Mouse (Mus musculus) myocyte (in vitro differentiated cells): ENCODE measurements at regions not wholly inside any gene's neighbourhood (a gene's known extent, or its start where the extent isn't known, plus 50 kb on each side); places are given as distances from the start of the nearest gene placed in this dataset.

ENCODE experiments used
- H3K27me3 ChIP-seq: one replicate; pipeline ENCODE4 v1.6.1; 2011; ENCODE audit not compliant: control insufficient read depth, insufficient read depth, insufficient read length
- H3K36me3 ChIP-seq: one replicate; pipeline ENCODE4 v1.6.1; 2011; ENCODE audit not compliant: control insufficient read depth, insufficient read depth
- H3K4me2 ChIP-seq: one replicate; pipeline ENCODE4 v1.6.1; 2011; ENCODE audit warnings: low read depth, control low read depth
- H3K4me3 ChIP-seq: one replicate; pipeline ENCODE4 v1.5.1; 2011; ENCODE audit warnings: mild to moderate bottlenecking, control low read depth, moderate library complexity
- H3K79me2 ChIP-seq: one replicate; pipeline ENCODE4 v1.6.1; 2011; ENCODE audit not compliant: control insufficient read depth, insufficient read depth
- H3ac ChIP-seq: one replicate; pipeline ENCODE4 v1.6.1; 2011; ENCODE audit not compliant: control insufficient read depth, insufficient read length
- CEBPB ChIP-seq: IDR thresholded peaks from 2 replicates; pipeline ENCODE4 v1.6.1; 2011; ENCODE audit warnings: mild to moderate bottlenecking, moderate library complexity; ENCODE audit not compliant: poor library complexity, insufficient read depth, severe bottlenecking
- E2F4 ChIP-seq: IDR thresholded peaks from one replicate; pipeline ENCODE4 v1.6.1; 2011; ENCODE audit warnings: mild to moderate bottlenecking, control low read depth, moderate library complexity; ENCODE audit not compliant: insufficient read depth
- MAX ChIP-seq: IDR thresholded peaks from one replicate; pipeline ENCODE4 v1.6.1; 2011; ENCODE audit warnings: low read depth, mild to moderate bottlenecking, control low read depth
- MYOD1 ChIP-seq, 3 experiments: IDR thresholded peaks; one replicate each; pipeline ENCODE4 v1.6.1; 2011; ENCODE audit warnings: control low read depth in 2 of 3, low read depth in 2 of 3, mild to moderate bottlenecking in 2 of 3, moderate library complexity in 1 of 3; ENCODE audit not compliant: insufficient read length in 2 of 3, control insufficient read depth in 1 of 3
- MYOG ChIP-seq, 3 experiments: IDR thresholded peaks; one replicate each; pipeline ENCODE4 v1.6.1; 2011; ENCODE audit warnings: control low read depth in 2 of 3, low read depth in 2 of 3, mild to moderate bottlenecking in 2 of 3; ENCODE audit not compliant: insufficient read length in 2 of 3, control insufficient read depth in 1 of 3, insufficient read depth in 1 of 3
- POLR2A ChIP-seq: IDR thresholded peaks from one replicate; pipeline ENCODE4 v1.6.1; 2011; ENCODE audit warnings: low read depth, mild to moderate bottlenecking, control low read depth, moderate library complexity; ENCODE audit not compliant: insufficient read length
- POLR2AphosphoS2 ChIP-seq: IDR thresholded peaks from one replicate; pipeline ENCODE4 v1.6.1; 2011; ENCODE audit warnings: low read depth, control low read depth; ENCODE audit not compliant: insufficient read length
- REST ChIP-seq: IDR thresholded peaks from one replicate; pipeline ENCODE4 v1.6.1; 2011; ENCODE audit warnings: mild to moderate bottlenecking, control low read depth, moderate library complexity; ENCODE audit not compliant: insufficient read depth, insufficient read length
- SRF ChIP-seq: IDR thresholded peaks from one replicate; pipeline ENCODE4 v1.6.1; 2011; ENCODE audit warnings: low read depth; ENCODE audit not compliant: control insufficient read depth, insufficient read length
- TCF12 ChIP-seq: IDR thresholded peaks from one replicate; pipeline ENCODE4 v1.6.1; 2011; ENCODE audit warnings: mild to moderate bottlenecking, control low read depth; ENCODE audit not compliant: poor library complexity, insufficient read depth, severe bottlenecking
- TCF3 ChIP-seq: IDR thresholded peaks from one replicate; pipeline ENCODE4 v1.6.1; 2011; ENCODE audit warnings: low read depth, control low read depth; ENCODE audit not compliant: insufficient read length
- USF1 ChIP-seq: IDR thresholded peaks from one replicate; pipeline ENCODE4 v1.6.1; 2011; ENCODE audit warnings: low read depth, mild to moderate bottlenecking, control low read depth, moderate library complexity

- Histone ChIP-seq H3K27me3 (no peaks in the 10 kb centered on the region), H3K79me2 (no peaks in the 10 kb centered on the region), H3K4me3 (no peak overlapping the region), H3K36me3 (no peaks in the 10 kb centered on the region), H3K4me2 (no peak overlapping the region), H3ac (no peak overlapping the region)
- TF ChIP-seq MYOG (IDR thresholded peaks at IDR 0.05; ENCODE audit: control insufficient read depth in 1 of 3, insufficient read depth in 1 of 3, insufficient read length in 2 of 3, low read depth in 2 of 3) = no peak
- TF ChIP-seq POLR2AphosphoS2 = no peak
- TF ChIP-seq CEBPB = no peak
- TF ChIP-seq TCF12 = no peak
- no peak for TF ChIP-seq POLR2A
- TF ChIP-seq TCF3 = no peak
- TF ChIP-seq SRF = no peak
- TF ChIP-seq MYOD1 (IDR thresholded peaks at IDR 0.05; ENCODE audit: control insufficient read depth in 1 of 3, insufficient read length in 2 of 3, low read depth in 2 of 3) = no peak
- no peak for TF ChIP-seq USF1
- TF ChIP-seq MAX = no peak
These were observed 306.6 kb downstream of the Bbx start for GRCm38 (mm10) chr16:50125564-50125963.

GRCm38 (mm10) chr16:50131406-50131805 is 300.8 kb downstream of the Bbx start:
- Histone ChIP-seq H3K79me2 (no peaks in the 10 kb centered on the region), H3K27me3 (no peaks in the 10 kb centered on the region), H3K4me2 (no peak overlapping the region), H3ac (no peak overlapping the region), H3K36me3 (no peaks in the 10 kb centered on the region), H3K4me3 (no peak overlapping the region)
- TF ChIP-seq TCF12 = no peak
- TF ChIP-seq E2F4 = no peak
- TF ChIP-seq SRF = no peak
- no peak for TF ChIP-seq REST
- no peak for TF ChIP-seq MYOD1 (IDR thresholded peaks at IDR 0.05; ENCODE audit: control insufficient read depth in 1 of 3, insufficient read length in 2 of 3, low read depth in 2 of 3)
